Mouse (Mus musculus): ENCODE data around the gene Hspa1b.

DNA sequence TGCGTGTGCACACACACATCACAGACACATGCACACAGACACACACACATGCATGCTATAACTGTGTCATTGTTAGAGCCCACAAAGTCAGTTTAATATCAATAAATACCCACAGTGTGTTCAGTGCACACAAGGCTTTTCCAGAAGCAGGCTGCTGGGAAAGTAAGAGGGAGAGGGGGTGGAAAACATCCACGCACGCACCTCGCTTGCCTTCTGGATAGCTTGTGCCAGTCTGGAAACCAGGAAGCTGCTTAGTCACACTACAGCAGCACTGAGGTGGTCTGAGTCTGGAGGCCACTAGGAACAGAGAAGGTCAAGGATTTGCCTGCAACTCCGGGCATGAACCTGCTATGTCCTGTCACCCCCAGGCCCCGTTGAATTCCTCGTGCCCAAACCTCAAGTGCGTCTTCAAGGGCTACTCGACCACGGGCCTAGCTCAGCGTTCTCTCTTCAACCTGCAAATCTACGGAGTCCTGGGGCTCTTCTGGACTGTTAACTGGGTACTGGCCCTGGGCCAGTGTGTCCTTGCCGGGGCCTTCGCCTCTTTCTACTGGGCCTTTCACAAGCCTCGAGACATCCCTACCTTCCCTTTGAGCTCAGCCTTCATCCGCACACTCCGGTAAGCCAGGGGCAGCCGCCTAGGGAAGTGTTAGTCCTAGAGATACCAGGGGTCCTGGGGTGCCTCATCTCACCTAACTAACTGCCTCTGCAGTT is 31.6 kb downstream of the Hspa1b start:
- no peak for TF ChIP-seq POLR2A (IDR thresholded peaks at IDR 0.05; ENCODE audit: low read depth, low read length)
- no peak for TF ChIP-seq CTCF (conservative IDR thresholded peaks at IDR 0.05; ENCODE audit: insufficient read depth, insufficient read length, low read depth, low read length)

Measured in kidney, adult 2 months (tissue).